Mouse (Mus musculus): ENCODE results near the gene Ube2f. TPM values are rescaled to one million over a fixed set of nuclear protein-coding genes. Genes with fewer than 3 reads are reported as not detected.

The Ube2f gene
- total RNA-seq, 2 experiments from 2014 or later, result 51.2 to 57.2 TPM

DNA sequence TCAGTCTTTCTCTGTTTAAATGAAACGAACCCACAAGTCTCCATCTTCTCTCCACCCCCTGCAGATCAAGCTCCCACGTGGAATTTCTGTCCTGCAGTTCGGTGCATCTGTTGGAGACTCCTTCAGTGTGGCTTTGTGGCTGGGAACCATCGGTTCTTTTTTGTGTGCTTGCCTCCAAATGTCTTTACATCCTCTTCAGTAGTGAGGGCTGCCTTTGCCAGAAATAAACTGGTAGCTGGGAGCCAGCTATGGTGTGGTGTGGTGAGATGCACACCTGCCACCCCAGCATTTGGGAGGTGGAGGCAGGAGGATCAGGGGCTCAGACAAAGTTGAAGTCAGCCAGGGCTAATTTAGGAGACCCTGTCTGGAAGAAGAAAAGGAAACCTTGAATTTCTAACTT, 82.0 kb downstream of the Ube2f start:
- intact Hi-C loops (cut with DNase I), result no loop called here
- DNase-seq (ENCODE audit: low spot score in 2 of 2), result peak; percentile 35 to 56

DNA sequence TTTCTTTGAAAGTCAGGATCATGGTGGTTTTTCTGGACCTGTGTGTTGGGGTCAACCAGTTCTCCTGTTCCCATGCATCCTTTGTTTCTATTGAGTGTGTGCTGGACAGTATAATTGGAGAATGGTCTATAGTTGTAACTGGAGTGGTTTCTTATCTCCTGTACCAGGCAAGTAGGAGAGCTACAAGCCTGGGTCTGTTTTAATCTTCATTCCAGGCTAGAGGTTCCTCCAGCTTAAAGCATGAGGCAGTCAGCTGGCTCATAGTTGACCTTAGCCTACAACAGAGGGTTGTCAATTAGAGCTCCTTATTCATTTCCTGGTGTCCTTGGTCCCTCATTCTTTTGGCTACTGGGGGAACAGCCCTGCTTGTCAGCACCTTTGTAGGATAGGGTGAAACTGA, 83.5 kb downstream of the Ube2f start:
- intact Hi-C loops (cut with DNase I), result no loop called here
- DNase-seq (ENCODE audit: low spot score in 2 of 2), result no peak

DNA sequence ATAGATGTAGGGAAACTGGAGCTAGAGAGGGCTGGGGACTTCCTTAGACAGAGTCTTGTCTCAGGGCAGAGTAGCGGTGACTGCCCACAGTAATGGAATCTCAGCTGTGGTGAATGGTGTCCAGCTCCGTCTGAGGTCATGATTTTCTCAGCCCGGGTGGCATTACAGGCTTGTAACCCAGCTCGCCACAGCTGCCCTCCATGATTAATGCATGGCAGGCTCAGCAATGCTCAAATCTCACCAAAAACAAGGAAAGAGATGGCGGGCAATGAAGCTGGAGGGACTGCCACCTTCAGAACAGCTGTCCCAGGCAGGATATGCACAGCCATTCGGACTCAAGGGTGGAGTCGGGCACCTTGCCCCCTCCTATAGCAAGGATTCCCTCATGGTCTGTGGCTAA, 87.3 kb downstream of the Ube2f start:
- intact Hi-C loops (cut with DNase I), result no loop called here
- no peak for DNase-seq (ENCODE audit: low spot score in 2 of 2)

Other genes with a start within 250 kb of the Ube2f start
- gene Rbm44, start 105.2 kb upstream of the Ube2f start, total RNA-seq (2021), result not detected
- gene Ramp1, start 70.5 kb upstream of the Ube2f start, total RNA-seq (2021), result 10 to 100 TPM; 52.8 to 56.4 TPM
- 10 to 100 TPM; 20.6 to 23.1 TPM for gene Scly, start 48.0 kb downstream of the Ube2f start, total RNA-seq (2021)
- under 1 TPM; 0.30 to 0.34 TPM for gene Espnl, start 71.8 kb downstream of the Ube2f start, total RNA-seq (2021)
- under 1 TPM in 1 of 2 experiments, not detected in 1; 0.29 TPM for gene Klhl30, start 100.7 kb downstream of the Ube2f start, total RNA-seq (2021)
- under 1 TPM; 0.14 to 0.76 TPM for gene Erfe, start 116.1 kb downstream of the Ube2f start, total RNA-seq (2021)
- 10 to 100 TPM; 54.5 to 62.4 TPM for gene Ilkap, start 148.5 kb downstream of the Ube2f start, total RNA-seq (2021)
- 10 to 100 TPM; 14.9 to 18.8 TPM for gene Hes6, start 163.7 kb downstream of the Ube2f start, total RNA-seq (2021)
- 10 to 100 TPM; 28.9 to 37.8 TPM for gene Per2, start 209.0 kb downstream of the Ube2f start, total RNA-seq (2021)
- 10 to 100 TPM; 14.0 to 16.1 TPM for gene Traf3ip1, start 244.3 kb downstream of the Ube2f start, total RNA-seq (2021)